Mouse (Mus musculus) 416B (cell line): ENCODE measurements at regions not wholly inside any gene's neighbourhood (a gene's known extent, or its start where the extent isn't known, plus 50 kb on each side); places are given as distances from the start of the nearest gene placed in this dataset.
"Not testable (repeated sequence)": the region's sequence is repeated elsewhere in the genome, so short reads cannot be mapped to it uniquely, and the experiment has no call there.

ENCODE experiments used
- DNase-seq: peaks from one replicate; pipeline ENCODE4 v3.0.0; 2011; ENCODE audit warnings: low read depth

- DNase-seq: no peak
These were observed 244.7 kb downstream of the Slco6d1 start for GRCm38 (mm10) chr1:98665584-98665983.

- not testable (repeated sequence) for DNase-seq
These were observed 246.5 kb downstream of the Slco6d1 start for GRCm38 (mm10) chr1:98667426-98667825.

DNA sequence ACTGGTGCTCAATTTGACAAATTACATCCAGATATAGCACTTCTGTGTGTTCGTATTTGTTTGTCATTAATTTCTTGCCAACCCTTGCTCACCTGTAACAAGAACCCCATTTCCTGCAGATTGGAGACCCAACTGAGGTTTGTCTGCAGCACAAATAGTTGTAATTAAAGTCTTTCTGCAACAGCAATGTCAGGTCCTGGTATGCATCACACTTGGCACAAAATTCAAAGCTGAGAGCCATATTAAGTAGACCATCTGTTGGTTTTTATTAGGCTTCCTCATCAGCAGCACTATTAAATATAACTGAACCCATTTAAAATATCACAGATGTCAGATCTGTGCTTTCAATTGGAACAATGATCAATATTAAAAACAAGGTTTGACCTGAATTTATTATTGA lies 247.0 kb downstream of the Slco6d1 start:
- DNase-seq: no peak

DNA sequence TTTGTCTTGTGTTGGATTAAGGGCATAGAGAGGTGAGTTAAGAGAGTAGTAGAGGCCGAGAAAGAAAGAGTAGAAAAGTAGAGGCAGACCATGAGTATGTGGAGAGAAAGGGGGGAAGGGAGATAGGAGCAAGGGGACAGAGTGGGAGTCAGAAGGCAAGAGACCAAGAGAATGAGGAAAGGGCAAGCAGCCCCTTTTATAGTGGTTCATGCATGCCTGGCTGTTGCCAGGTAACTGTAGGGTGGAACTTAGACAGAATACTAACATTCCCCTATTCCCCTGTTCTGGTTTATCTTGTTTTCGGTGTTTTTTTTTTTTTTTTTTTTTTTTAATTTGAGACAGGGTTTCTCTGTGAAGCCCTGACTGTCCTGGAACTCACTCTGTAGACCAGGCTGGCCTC lies 247.7 kb downstream of the Slco6d1 start:
- no peak for DNase-seq

GRCm38 (mm10) chr1:98678686-98679085 lies 257.8 kb downstream of the Slco6d1 start:
- DNase-seq: no peak

GRCm38 (mm10) chr1:98713809-98714208 lies 292.9 kb downstream of the Slco6d1 start:
- DNase-seq: no peak

DNA sequence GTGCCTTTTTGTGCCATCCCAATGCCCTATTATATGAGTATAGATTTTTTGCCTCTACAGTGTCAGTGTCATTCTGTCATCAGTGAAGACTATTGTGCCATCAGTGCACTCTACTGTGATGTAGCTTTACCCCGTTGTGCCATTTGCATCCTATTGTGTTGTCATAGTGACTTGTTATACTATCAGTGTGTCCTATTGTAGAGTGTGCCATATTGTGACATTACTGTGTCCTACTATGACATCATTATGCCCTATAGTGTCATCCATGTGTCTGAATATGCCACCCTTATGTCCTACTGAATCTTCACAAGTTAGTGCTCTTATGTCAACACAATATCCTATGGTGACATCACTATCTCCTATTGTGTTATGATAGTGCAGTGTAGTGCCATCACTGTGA lies 293.4 kb downstream of the Slco6d1 start:
- DNase-seq: no peak

- peak; percentile 7 for DNase-seq
These were observed 299.7 kb downstream of the Slco6d1 start for GRCm38 (mm10) chr1:98720595-98720994.

DNA sequence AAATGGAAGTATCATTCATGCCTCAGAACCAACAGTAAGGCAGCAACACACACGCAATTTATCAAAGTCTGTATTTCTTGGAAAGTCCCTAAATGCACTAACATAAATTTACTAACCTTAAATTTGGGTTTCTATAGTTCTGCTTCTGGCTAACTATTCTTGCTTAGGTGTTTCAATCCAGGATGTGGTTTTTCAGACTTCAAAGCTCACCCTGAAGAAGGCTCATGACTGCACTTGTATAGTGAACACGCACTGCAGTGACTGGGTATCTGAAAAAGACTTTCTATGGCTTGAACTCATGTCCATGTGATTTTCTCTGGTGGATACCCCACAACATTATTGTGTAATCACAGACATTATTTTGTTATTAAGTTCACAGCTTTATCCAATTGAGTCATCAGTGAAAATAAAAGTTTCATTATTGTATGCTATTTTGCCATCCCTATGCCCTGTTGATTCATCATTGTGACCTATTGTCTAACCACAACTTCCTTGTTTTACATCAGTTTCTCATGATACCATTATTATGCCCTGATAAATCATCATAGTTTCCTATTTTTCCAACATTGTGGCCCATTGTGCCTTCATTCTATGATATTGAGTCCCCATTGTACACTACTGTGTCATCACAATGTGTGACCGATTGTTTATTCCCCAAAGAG lies 306.6 kb downstream of the Slco6d1 start:
- DNase-seq: peak; percentile 15

DNA sequence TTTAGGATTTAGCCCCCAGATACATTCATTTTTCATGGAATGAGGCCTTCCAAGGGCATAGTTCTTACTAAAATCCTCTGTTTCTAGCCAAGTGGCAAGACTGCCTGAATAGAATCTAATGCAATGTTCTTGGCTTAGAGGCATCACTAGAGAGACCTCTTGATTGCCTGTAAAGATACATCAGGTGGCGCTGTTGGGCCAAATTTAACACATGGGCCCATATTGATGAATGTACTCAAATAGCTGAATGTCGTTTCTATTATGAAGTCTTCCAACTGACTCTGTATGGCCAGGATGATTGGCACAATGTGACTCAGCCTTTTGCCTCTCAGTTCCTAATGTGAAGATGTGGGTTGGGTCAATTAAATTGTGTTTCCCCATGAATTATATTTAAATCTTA lies 328.0 kb downstream of the Slco6d1 start:
- DNase-seq: peak; percentile 48

- DNase-seq: no peak
These were observed 367.6 kb downstream of the Slco6d1 start for GRCm38 (mm10) chr1:98788528-98788927.

DNA sequence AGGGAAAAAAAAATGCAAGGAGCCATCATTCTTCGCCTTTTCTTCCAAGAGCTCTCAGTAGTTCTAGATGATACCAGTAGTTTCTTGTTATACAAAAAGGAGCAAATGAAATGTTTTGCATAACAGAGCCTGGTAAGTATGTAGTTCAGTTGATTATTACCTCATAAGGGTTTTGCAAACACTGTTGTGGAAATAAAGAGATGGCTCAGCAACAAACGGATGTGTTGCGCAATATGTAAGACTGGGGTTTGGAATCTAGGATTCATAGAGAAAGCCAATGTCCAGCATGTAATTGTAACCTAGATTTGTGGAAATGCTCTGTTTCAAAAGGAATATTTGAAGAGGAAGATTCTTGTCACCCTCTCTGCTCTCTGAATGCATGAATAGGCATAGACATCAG lies 372.4 kb downstream of the Slco6d1 start:
- peak; percentile 27 for DNase-seq

- no peak for DNase-seq
These were observed 391.6 kb downstream of the Slco6d1 start for GRCm38 (mm10) chr1:98812543-98812942.

DNA sequence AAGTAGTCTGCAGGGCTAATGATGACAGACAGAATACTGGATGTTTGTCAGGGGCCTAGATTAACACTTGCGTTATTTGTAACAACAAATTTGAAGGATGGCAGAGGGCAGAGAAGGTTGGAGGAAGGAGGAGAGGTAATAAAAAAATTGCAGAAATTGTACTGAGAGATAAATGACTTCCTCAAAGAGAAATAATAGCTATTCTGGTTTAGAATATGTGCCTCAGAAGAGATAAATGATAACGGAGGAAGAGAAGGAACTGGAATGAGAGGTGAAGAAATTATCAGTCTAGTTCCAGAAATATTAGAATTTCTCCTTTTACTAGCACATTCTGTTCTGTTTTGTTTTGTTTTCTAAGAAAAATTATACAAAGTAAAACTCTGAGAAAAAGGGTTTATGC lies 393.1 kb downstream of the Slco6d1 start:
- no peak for DNase-seq

GRCm38 (mm10) chr1:98818076-98818475 lies 397.2 kb downstream of the Slco6d1 start:
- no peak for DNase-seq

GRCm38 (mm10) chr1:98860236-98860635 lies 439.3 kb downstream of the Slco6d1 start:
- no peak for DNase-seq

GRCm38 (mm10) chr1:98906260-98906659 lies 485.3 kb downstream of the Slco6d1 start:
- no peak for DNase-seq

DNA sequence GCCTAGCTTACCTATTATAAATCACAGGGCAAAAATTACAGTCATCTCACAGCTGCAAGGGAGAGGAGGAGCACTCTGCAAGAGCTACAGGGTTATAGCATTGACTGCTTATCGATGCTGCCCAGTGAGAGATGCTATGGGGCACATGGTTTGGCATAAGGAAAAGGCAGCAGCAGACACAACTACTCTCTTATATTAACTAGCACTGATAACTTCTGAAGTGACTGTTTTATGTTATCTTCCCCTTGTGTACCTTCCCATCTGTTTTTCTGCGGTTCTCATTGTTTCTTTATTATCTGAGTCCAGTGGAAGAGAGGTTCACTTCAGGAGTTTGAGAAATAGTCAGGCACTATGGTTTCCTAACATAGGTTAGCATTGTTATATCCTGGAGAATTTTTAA lies 502.1 kb downstream of the Slco6d1 start:
- DNase-seq: no peak

GRCm38 (mm10) chr1:98924933-98925332 lies 504.0 kb downstream of the Slco6d1 start:
- DNase-seq: no peak

DNA sequence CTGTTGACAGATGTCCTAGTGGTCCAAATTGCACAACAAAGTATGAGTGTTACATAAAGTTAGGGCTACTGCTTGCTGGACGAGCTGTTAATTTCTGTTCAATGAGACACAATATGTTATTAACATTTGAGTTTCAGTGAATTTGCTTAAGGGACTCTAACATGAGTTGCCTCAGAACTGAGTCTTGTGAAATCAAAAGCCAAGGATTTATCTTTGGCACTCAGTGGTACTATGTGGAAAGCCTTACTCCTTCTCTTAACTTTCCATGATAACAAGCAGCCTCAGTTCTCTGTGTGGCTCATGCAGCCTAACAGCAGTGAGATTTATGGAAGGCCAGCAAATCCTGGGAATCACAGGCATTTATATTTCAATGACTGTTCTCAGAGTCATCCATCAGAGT lies 510.0 kb downstream of the Slco6d1 start:
- no peak for DNase-seq

DNA sequence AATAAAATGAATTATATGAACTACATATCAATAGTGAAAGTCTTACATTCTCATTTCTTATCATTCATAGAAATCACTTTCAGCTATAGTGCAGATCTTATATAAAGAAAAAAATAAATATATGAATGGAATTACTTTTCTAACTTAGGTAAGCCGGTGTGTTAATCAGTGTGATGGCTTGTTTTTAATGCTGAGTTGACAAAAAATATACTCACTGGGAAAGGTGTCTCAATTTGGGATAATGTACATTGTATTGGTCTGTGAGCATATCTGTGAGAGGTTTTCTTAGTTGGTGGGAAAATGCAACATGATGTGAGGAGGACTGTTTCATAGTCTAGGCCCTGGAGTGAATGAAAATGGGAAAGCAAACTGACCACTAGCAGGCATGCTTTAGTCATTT lies 511.3 kb downstream of the Slco6d1 start:
- no peak for DNase-seq

- DNase-seq: no peak
These were observed 556.8 kb downstream of the Slco6d1 start for GRCm38 (mm10) chr1:98977686-98978085.
